Mouse (Mus musculus): ENCODE data around the gene Qrich1.

- TF ChIP-seq POLR2A (IDR thresholded peaks at IDR 0.05; ENCODE audit: insufficient read depth, low read length) (no peak), CTCF (IDR thresholded peaks at IDR 0.05; ENCODE audit: low read depth, low read length) (no peak), EP300 (IDR thresholded peaks at IDR 0.05; ENCODE audit: insufficient read depth, low read depth, low read length) (no peak)
Observed at GRCm38 (mm10) chr9:108577934-108578544, 61.4 kb downstream of the Qrich1 start.
